In genomic region chr19:4309776-4310185, GRCm38 (mm10) we compare ENCODE assay signal across 9 mouse cellular contexts. TPM values are rescaled to one million over a fixed set of nuclear protein-coding genes. Genes with fewer than 3 reads are reported as not detected.
DNase-seq lines count a peak whose midpoint lies in the region; TF ChIP-seq lines count a peak whose summit lies in the region.
"Had no signal": no experiment of that assay in that cellular context is flagged by ENCODE, and none has a peak within 500 bp of the region (broad histone marks: within the 10 kb centered on the region; RNA-seq: fewer than 3 reads in every experiment).

No protein-coding gene starts in this region.

- TF ChIP-seq CTCF in left cerebral cortex, adult 2 months (IDR thresholded peaks at IDR 0.05), result peak; percentile 75

- no peak for DNase-seq in left cerebral cortex, adult 2 months (ENCODE audit: extremely low spot score in 1 of 2, low spot score in 2 of 2)
- no peak for DNase-seq in left cerebral cortex, adult 8-10 months (ENCODE audit: low spot score in 2 of 2)
- peak; percentile 67 for DNase-seq in MEL-GATA-1-ER (ENCODE audit: extremely low read depth, low read depth)
- peak; percentile 78 to 79 for DNase-seq in cerebellum, postnatal 14 days
- DNase-seq in gastrocnemius, postnatal 10 days, result peak; percentile 44
- DNase-seq in kidney, postnatal 4 days, result peak; percentile 56 to 70
- DNase-seq in natural killer cell, adult 2 months (ENCODE audit: low spot score in 2 of 2), result peak; percentile 63 to 71
- DNase-seq in right cerebral cortex, postnatal 4 days, result no peak

- H3K27ac ChIP-seq in left cerebral cortex, adult 2 months, result no peak overlapping the region

- intact Hi-C loops in left cerebral cortex, adult 2 months (cut with DNase I), result loop anchor here (1.0 to 5.0 kb wide), 2 partner anchors 52 to 207 kb away; no protein-coding TSS in a partner anchor

- H3K4me3 ChIP-seq in left cerebral cortex, adult 2 months, result no peak overlapping the region
- H3K4me3 ChIP-seq: myocyte had no signal

RNA-seq across cellular contexts. Expression of gene Grk2, which starts 3.8 kb away (rescaled TPM):
- total RNA-seq in left cerebral cortex, adult 2 months (2021), result 100 to 1,000 TPM; 236 to 248 TPM
- 100 to 1,000 TPM; 191 to 210 (median 203) TPM for total RNA-seq in left cerebral cortex, adult 8-10 months (2022)
- total RNA-seq in gastrocnemius, postnatal 10 days (2021), result 10 to 100 TPM; 28.1 to 41.2 TPM

RNA-seq across cellular contexts. Expression of gene Ankrd13d, which starts 26.8 kb away (rescaled TPM):
- total RNA-seq in left cerebral cortex, adult 2 months (2021), result 10 to 100 TPM; 68.7 to 75.0 TPM
- 10 to 100 TPM; 60.1 to 72.5 (median 69.0) TPM for total RNA-seq in left cerebral cortex, adult 8-10 months (2022)
- total RNA-seq in gastrocnemius, postnatal 10 days (2021), result 1 to 10 TPM; 1.2 to 1.3 TPM

RNA-seq across cellular contexts. Expression of gene Ssh3, which starts 40.8 kb away (rescaled TPM):
- total RNA-seq in left cerebral cortex, adult 2 months (2021), result 10 to 100 TPM; 60.9 to 72.6 TPM
- 10 to 100 TPM; 40.6 to 55.7 (median 51.5) TPM for total RNA-seq in left cerebral cortex, adult 8-10 months (2022)
- total RNA-seq in gastrocnemius, postnatal 10 days (2021), result 1 to 10 TPM; 4.9 to 6.3 TPM

Comparison
In these comparisons a context has a peak if more than half of its experiments do, and no peak if none do; other contexts are left out.
1. DNase-seq: peak in MEL-GATA-1-ER (single experiment), cerebellum, postnatal 14 days (2 of 2), gastrocnemius, postnatal 10 days (single experiment), kidney, postnatal 4 days (2 of 2) and natural killer cell, adult 2 months (2 of 2); none in left cerebral cortex, adult 2 months (0 of 2), left cerebral cortex, adult 8-10 months (0 of 2) and right cerebral cortex, postnatal 4 days (single experiment).
2. RNA of gene Grk2, which starts 3.8 kb away (total RNA-seq): 236 to 248 TPM in left cerebral cortex, adult 2 months and 191 to 210 TPM in left cerebral cortex, adult 8-10 months; 28.1 to 41.2 TPM in gastrocnemius, postnatal 10 days; every median in the first group is over 4 times any median in the second.
3. RNA of gene Ankrd13d, which starts 26.8 kb away (total RNA-seq): 68.7 to 75.0 TPM in left cerebral cortex, adult 2 months and 60.1 to 72.5 TPM in left cerebral cortex, adult 8-10 months; 1.2 to 1.3 TPM in gastrocnemius, postnatal 10 days; every median in the first group is over 10 times any median in the second.
4. RNA of gene Ssh3, which starts 40.8 kb away (total RNA-seq): 60.9 to 72.6 TPM in left cerebral cortex, adult 2 months and 40.6 to 55.7 TPM in left cerebral cortex, adult 8-10 months; 4.9 to 6.3 TPM in gastrocnemius, postnatal 10 days; every median in the first group is over 4 times any median in the second.